ENCODE assay signal across 23 mouse cellular contexts in the genomic region with DNA sequence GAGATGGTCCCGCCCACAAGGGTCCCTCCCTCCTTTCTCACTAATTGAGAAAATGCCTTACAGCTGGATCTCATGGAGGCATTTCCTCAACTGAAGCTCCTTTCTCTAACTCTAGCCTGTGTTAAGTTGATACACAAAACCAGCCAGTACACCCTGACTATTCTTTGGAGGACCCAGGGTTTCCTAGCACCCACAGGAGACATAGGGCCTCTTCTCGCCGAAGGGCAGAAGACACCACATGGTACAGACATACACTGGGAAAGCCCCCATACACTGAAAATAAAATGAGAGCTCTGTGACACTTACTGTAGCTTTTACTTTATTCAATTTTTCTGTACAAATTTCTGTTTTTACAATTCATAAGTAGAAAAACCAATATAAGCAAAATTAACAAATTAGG. TPM values are rescaled to one million over a fixed set of nuclear protein-coding genes. Genes with fewer than 3 reads are reported as not detected.
A peak's percentile ranks its signal among the peaks of the same experiment; 100 is the strongest.
DNase-seq lines count a peak whose midpoint lies in the region; ATAC-seq and TF ChIP-seq lines count a peak whose summit lies in the region.
"Had no signal": no experiment of that assay in that cellular context is flagged by ENCODE, and none has a peak within 500 bp of the region (broad histone marks: within the 10 kb centered on the region; RNA-seq: fewer than 3 reads in every experiment).

No protein-coding gene starts in this region.

- intact Hi-C loops in heart, postnatal 25 days (cut with DNase I), result no loop called here

- peak; percentile 12 for DNase-seq in cerebellum, adult 11-12 months
- no peak for DNase-seq in cerebellum, postnatal 14 days
- peak; percentile 77 for DNase-seq in heart, adult 11 months
- no peak for DNase-seq in heart, postnatal 25 days (ENCODE audit: low spot score)
- DNase-seq in A20 (ENCODE audit: low read depth, low spot score) (peak; percentile 30), MEL (ENCODE audit: low read depth, low spot score) (peak; percentile 28)
- DNase-seq in layer of hippocampus, adult 11-12 months (ENCODE audit: low spot score), result no peak
- DNase-seq: adrenal gland, adult 2 months; adrenal gland, postnatal 10 days; adrenal gland, postnatal 25 days; cerebellum, adult 11 months; cerebellum, adult 2 months; cerebellum, postnatal 10 days; cerebellum, postnatal 36 days had no signal

- peaks cover 0 to 7% of the 10 kb centered on the region in 2 experiments; a peak in 1 of 4 replicates for H3K4me1 ChIP-seq in MEL (ENCODE audit: control insufficient read depth in 1 of 2, insufficient read depth in 2 of 2, low read length in 2 of 2)

- H3K4me3 ChIP-seq in MEL (ENCODE audit: control insufficient read depth in 1 of 2, insufficient read depth in 1 of 2, low read depth in 2 of 2, low read length in 2 of 2), result no peak overlapping the region
- H3K4me3 ChIP-seq: embryonic facial prominence, embryonic 13.5 days; embryonic facial prominence, embryonic 15.5 days; erythroblast, embryonic 14.5 days; forebrain, embryonic 10.5 days; forebrain, embryonic 12.5 days had no signal

- no peak overlapping the region for H3K27ac ChIP-seq in MEL (ENCODE audit: control insufficient read depth, low read depth, low read length)
- H3K27ac ChIP-seq: embryonic facial prominence, embryonic 13.5 days; embryonic facial prominence, embryonic 15.5 days; forebrain, embryonic 10.5 days; forebrain, embryonic 12.5 days had no signal

- H3K79me2 ChIP-seq in MEL (ENCODE audit: control insufficient read depth, insufficient read depth, low read length, poor library complexity), result peaks cover 15% of the 10 kb centered on the region

- no peaks in the 10 kb centered on the region for H3K9me3 ChIP-seq in MEL (replicated peaks; ENCODE audit: insufficient read depth, low read length)

- ATAC-seq in megakaryocyte, adult 5-6 weeks (ENCODE audit: poor library complexity, severe bottlenecking), result no peak
- ATAC-seq: forebrain, embryonic 14.5 days; forebrain, embryonic 16.5 days had no signal

- H3K36me3 ChIP-seq in MEL (ENCODE audit: control insufficient read depth in 1 of 2, insufficient read depth in 2 of 2, low read length in 2 of 2), result peaks cover 0 to 12% of the 10 kb centered on the region in 2 experiments; a peak in 3 of 4 replicates

- TF ChIP-seq CTCF in MEL (IDR thresholded peaks at IDR 0.05 in 2 of 3, conservative IDR thresholded peaks at IDR 0.05 in 1 of 3; ENCODE audit: control insufficient read depth in 1 of 3, insufficient read depth in 1 of 3, low read depth in 2 of 3, low read length in 3 of 3, poor library complexity in 1 of 3, severe bottlenecking in 1 of 3), result no peak

- TF ChIP-seq EP300 in MEL (IDR thresholded peaks at IDR 0.05; ENCODE audit: low read depth in 1 of 2, low read length in 2 of 2), result no peak

- no peaks in the 10 kb centered on the region for H3K27me3 ChIP-seq in MEL (ENCODE audit: control insufficient read depth in 1 of 2, insufficient read depth in 2 of 2, low read length in 2 of 2)
- H3K27me3 ChIP-seq: embryonic facial prominence, embryonic 13.5 days; embryonic facial prominence, embryonic 15.5 days; forebrain, embryonic 12.5 days had no signal

- no peak for TF ChIP-seq POLR2A in MEL (IDR thresholded peaks at IDR 0.05; ENCODE audit: control insufficient read depth in 1 of 2, insufficient read depth in 1 of 2, low read depth in 1 of 2, low read length in 2 of 2, poor library complexity in 1 of 2)

- no peak overlapping the region for H3K9ac ChIP-seq in MEL (ENCODE audit: control insufficient read depth, low read depth, low read length, poor library complexity, severe bottlenecking)
- H3K9ac ChIP-seq: embryonic facial prominence, embryonic 13.5 days; embryonic facial prominence, embryonic 15.5 days; forebrain, embryonic 12.5 days had no signal

- no peak for TF ChIP-seq RAD21 in MEL (IDR thresholded peaks at IDR 0.05; ENCODE audit: low read depth, low read length)

TF ChIP-seq in MEL, 35 proteins besides CTCF, POLR2A, EP300 and RAD21:
- TF ChIP-seq KAT2A (conservative IDR thresholded peaks at IDR 0.05; ENCODE audit: low read depth, low read length) (no peak), POLR2AphosphoS5 (IDR thresholded peaks at IDR 0.05; ENCODE audit: borderline replicate concordance, low read depth, low read length) (no peak), TAL1 (IDR thresholded peaks at IDR 0.05; ENCODE audit: low read length) (no peak), BHLHE40 (IDR thresholded peaks at IDR 0.05; ENCODE audit: borderline replicate concordance, low read depth, low read length) (no peak), MYC (IDR thresholded peaks at IDR 0.05; ENCODE audit: low read depth, low read length) (no peak), SMC3 (IDR thresholded peaks at IDR 0.05; ENCODE audit: low read depth, low read length) (no peak), TCF12 (IDR thresholded peaks at IDR 0.05; ENCODE audit: low read depth, low read length) (no peak), NELFE (IDR thresholded peaks at IDR 0.05; ENCODE audit: low read depth, low read length) (no peak), CHD2 (IDR thresholded peaks at IDR 0.05; ENCODE audit: low read length) (no peak), ZC3H11A (IDR thresholded peaks at IDR 0.05; ENCODE audit: low read depth, low read length) (no peak), JUND (IDR thresholded peaks at IDR 0.05; ENCODE audit: low read depth, low read length) (no peak), USF1 (IDR thresholded peaks at IDR 0.05; ENCODE audit: low read depth, low read length) (no peak), NRF1 (IDR thresholded peaks at IDR 0.05; ENCODE audit: insufficient read depth, low read depth, low read length, poor library complexity, severe bottlenecking) (no peak), MAFK (IDR thresholded peaks at IDR 0.05; ENCODE audit: borderline replicate concordance, low read depth, low read length) (no peak), ETS1 (IDR thresholded peaks at IDR 0.05; ENCODE audit: low read depth, low read length) (no peak), UBTF (IDR thresholded peaks at IDR 0.05; ENCODE audit: borderline replicate concordance, insufficient read depth, low read depth, low read length) (no peak)

RNA-seq across cellular contexts. Expression of gene Ccdc115, which starts 3.1 kb away (rescaled TPM):
- total RNA-seq in heart, postnatal 25 days (2021), result 10 to 100 TPM; 14.9 to 15.3 TPM
- total RNA-seq in MEL (2012; rRNA removed), result 60.9 and 63.4 TPM in 2 replicates
- 10 to 100 TPM in 1 of 2 experiments, not detected in 1; 78.7 TPM for polyA plus RNA-seq in MEL (2012; ENCODE audit: insufficient read depth in 1 of 2, insufficient read length in 2 of 2, low read depth in 1 of 2, low replicate concordance in 2 of 2, missing spikeins in 1 of 2)
- 47.7 and 48.0 TPM in 2 replicates for total RNA-seq in megakaryocyte, adult 5-6 weeks (2015)
- 42.1 and 55.3 TPM in 2 replicates for total RNA-seq in megakaryocyte, adult 5-6 weeks (2017)

RNA-seq across cellular contexts. Expression of gene Imp4, which starts 3.3 kb away (rescaled TPM):
- total RNA-seq in heart, postnatal 25 days (2021), result 10 to 100 TPM; 29.2 to 31.4 TPM
- 125 and 137 TPM in 2 replicates for total RNA-seq in MEL (2012; rRNA removed)
- polyA plus RNA-seq in MEL (2012; ENCODE audit: insufficient read depth in 1 of 2, insufficient read length in 2 of 2, low read depth in 1 of 2, low replicate concordance in 2 of 2, missing spikeins in 1 of 2), result 100 to 1,000 TPM in 1 of 2 experiments, 10 to 100 TPM in 1; 57.8 to 204 TPM
- 29.1 and 30.6 TPM in 2 replicates for total RNA-seq in megakaryocyte, adult 5-6 weeks (2015)
- total RNA-seq in megakaryocyte, adult 5-6 weeks (2017), result 13.3 and 14.7 TPM in 2 replicates

RNA-seq across cellular contexts. Expression of gene Ptpn18, which starts 23.2 kb away (rescaled TPM):
- total RNA-seq in heart, postnatal 25 days (2021), result 1 to 10 TPM; 4.2 to 5.6 TPM
- 58.7 and 73.3 TPM in 2 replicates for total RNA-seq in MEL (2012; rRNA removed)
- 10 to 100 TPM in 1 of 2 experiments, not detected in 1; 39.1 TPM for polyA plus RNA-seq in MEL (2012; ENCODE audit: insufficient read depth in 1 of 2, insufficient read length in 2 of 2, low read depth in 1 of 2, low replicate concordance in 2 of 2, missing spikeins in 1 of 2)
- total RNA-seq in megakaryocyte, adult 5-6 weeks (2015), result 74.4 and 86.1 TPM in 2 replicates
- total RNA-seq in megakaryocyte, adult 5-6 weeks (2017), result 415 and 428 TPM in 2 replicates
- polyA plus RNA-seq: C2C12 had no signal

Comparison
In these comparisons a context has a peak if more than half of its experiments do, and no peak if none do; other contexts are left out.
1. DNase-seq: peak in cerebellum, adult 11-12 months (single experiment), heart, adult 11 months (single experiment), A20 (single experiment) and MEL (single experiment); none in cerebellum, postnatal 14 days (0 of 2), heart, postnatal 25 days (single experiment) and layer of hippocampus, adult 11-12 months (single experiment).